Comparison of ENCODE assay signal across 18 mouse cellular contexts in genomic region chr2:91080784-91081513, GRCm38 (mm10). TPM values are rescaled to one million over a fixed set of nuclear protein-coding genes. Genes with fewer than 3 reads are reported as not detected.
DNase-seq lines count a peak whose midpoint lies in the region; ATAC-seq and TF ChIP-seq lines count a peak whose summit lies in the region.
"Had no signal": no experiment of that assay in that cellular context is flagged by ENCODE, and none has a peak within 500 bp of the region (broad histone marks: within the 10 kb centered on the region; RNA-seq: fewer than 3 reads in every experiment).

No protein-coding gene starts in this region.

- TF ChIP-seq CTCF in left cerebral cortex, adult 2 months (IDR thresholded peaks at IDR 0.05): no peak

- peak; percentile 43 for ATAC-seq in megakaryocyte progenitor cell, adult 5-6 weeks (replicated peaks; ENCODE audit: poor library complexity)
- no peak for ATAC-seq in frontal cortex, adult (ENCODE audit: low TSS enrichment)
- ATAC-seq: forebrain, postnatal 0 days had no signal

- intact Hi-C loops in left cerebral cortex, adult 2 months (cut with DNase I): no loop called here

- H3K4me3 ChIP-seq in left cerebral cortex, adult 2 months: no peak overlapping the region
- H3K4me3 ChIP-seq: heart, embryonic 13.5 days; limb, embryonic 13.5 days had no signal

- H3K27ac ChIP-seq in left cerebral cortex, adult 2 months: no peak overlapping the region
- H3K27ac ChIP-seq: heart, embryonic 13.5 days; limb, embryonic 13.5 days had no signal

- peak; percentile 56 to 59 for DNase-seq in lung, adult 18-20 months
- DNase-seq in lung, postnatal 10 days: no peak
- DNase-seq in CD4-positive, CD25-positive, alpha-beta regulatory T cell, adult 2 months (ENCODE audit: low read depth, low spot score): peak; percentile 59
- DNase-seq in brain, adult 2 months (ENCODE audit: low read depth, low spot score): peak; percentile 36
- no peak for DNase-seq in adrenal gland, postnatal 14 days
- no peak for DNase-seq in left cerebral cortex, adult 2 months (ENCODE audit: extremely low spot score in 1 of 2, low spot score in 2 of 2)
- DNase-seq: adrenal gland, postnatal 36 days; cerebellum, adult 11-12 months; forebrain, postnatal 0 days; gastrocnemius, postnatal 25 days; kidney, adult 18-20 months; kidney, postnatal 25 days; right cerebral cortex, adult 18-20 months; thymus, adult 18-20 months had no signal

RNA-seq across cellular contexts. Expression of gene Spi1, which starts 1.2 kb away (rescaled TPM):
- total RNA-seq in megakaryocyte progenitor cell, adult 5-6 weeks (2015): 182 and 235 TPM in 2 replicates
- 82.5 and 97.3 TPM in 2 replicates for total RNA-seq in megakaryocyte progenitor cell, adult 5-6 weeks (2017)
- total RNA-seq in adrenal gland, postnatal 14 days (2021): 2.9 and 5.4 TPM in 2 replicates
- 1 to 10 TPM; 3.4 to 4.8 TPM for total RNA-seq in left cerebral cortex, adult 2 months (2021)

RNA-seq across cellular contexts. Expression of gene Slc39a13, which starts 10.7 kb away (rescaled TPM):
- total RNA-seq in megakaryocyte progenitor cell, adult 5-6 weeks (2015): 9.2 and 14.8 TPM in 2 replicates
- total RNA-seq in megakaryocyte progenitor cell, adult 5-6 weeks (2017): 7.0 and 8.9 TPM in 2 replicates
- total RNA-seq in adrenal gland, postnatal 14 days (2021): 24.1 and 27.3 TPM in 2 replicates
- total RNA-seq in left cerebral cortex, adult 2 months (2021): 10 to 100 TPM; 30.1 to 32.3 TPM

RNA-seq across cellular contexts. Expression of gene Psmc3, which starts 27.1 kb away (rescaled TPM):
- total RNA-seq in megakaryocyte progenitor cell, adult 5-6 weeks (2015): 102 and 103 TPM in 2 replicates
- total RNA-seq in megakaryocyte progenitor cell, adult 5-6 weeks (2017): 310 and 320 TPM in 2 replicates
- total RNA-seq in adrenal gland, postnatal 14 days (2021): 179 and 190 TPM in 2 replicates
- total RNA-seq in left cerebral cortex, adult 2 months (2021): 100 to 1,000 TPM; 205 to 207 TPM

RNA-seq across cellular contexts. Expression of gene Mybpc3, which starts 37.0 kb away (rescaled TPM):
- total RNA-seq in megakaryocyte progenitor cell, adult 5-6 weeks (2015): 0.17 TPM in 1 of 2 replicates, not detected in the other
- 0.20 TPM in 1 of 2 replicates, not detected in the other for total RNA-seq in megakaryocyte progenitor cell, adult 5-6 weeks (2017)
- 0.15 TPM in 1 of 2 replicates, not detected in the other for total RNA-seq in adrenal gland, postnatal 14 days (2021)
- total RNA-seq in left cerebral cortex, adult 2 months (2021): under 1 TPM; 0.33 to 0.43 TPM
- total RNA-seq: adrenal gland, postnatal 36 days; gastrocnemius, postnatal 25 days had no signal

RNA-seq across cellular contexts. Expression of gene Rapsn, which starts 45.5 kb away (rescaled TPM):
- 1.8 and 4.1 TPM in 2 replicates for total RNA-seq in megakaryocyte progenitor cell, adult 5-6 weeks (2015)
- total RNA-seq in megakaryocyte progenitor cell, adult 5-6 weeks (2017): 2.7 and 3.4 TPM in 2 replicates
- total RNA-seq in adrenal gland, postnatal 14 days (2021): 1.4 and 2.4 TPM in 2 replicates
- total RNA-seq in left cerebral cortex, adult 2 months (2021): under 1 TPM; 0.44 to 0.57 TPM

Comparison
In these comparisons a context has a peak if more than half of its experiments do, and no peak if none do; other contexts are left out.
1. DNase-seq: peak in lung, adult 18-20 months (2 of 2), CD4-positive, CD25-positive, alpha-beta regulatory T cell, adult 2 months (single experiment) and brain, adult 2 months (single experiment); none in lung, postnatal 10 days (single experiment), adrenal gland, postnatal 14 days (single experiment) and left cerebral cortex, adult 2 months (0 of 2).
2. RNA of gene Spi1, which starts 1.2 kb away (total RNA-seq): 82.5 to 235 TPM in megakaryocyte progenitor cell, adult 5-6 weeks; 3.4 to 4.8 TPM in left cerebral cortex, adult 2 months and 2.9 to 5.4 TPM in adrenal gland, postnatal 14 days; every median in the first group is over 10 times any median in the second.